Mouse (Mus musculus) heart, embryonic 16.5 days (tissue): ENCODE data around the gene Ubr3. TPM values are rescaled to one million over a fixed set of nuclear protein-coding genes. Genes with fewer than 3 reads are reported as not detected.

Source experiments
- ATAC-seq: fragments of 200-750 bp; cut with Nextera tagmentation; replicated peaks from 2 replicates; pipeline ENCODE4 v1.8.0; 2017; ENCODE audit warnings: moderate number of reproducible peaks; ENCODE audit not compliant: insufficient read depth, low FRiP score; ENCODE audit errors: extremely low read depth
- H3K27ac ChIP-seq: fragments of 300-500 bp; sonication (generic); 2 replicates; pipeline ENCODE4 v1.5.1; 2014; ENCODE audit warnings: mild to moderate bottlenecking, low read length, control low read depth, moderate library complexity
- H3K27me3 ChIP-seq: fragments of 300-500 bp; sonication (generic); 2 replicates; pipeline ENCODE4 v1.6.1; 2014; ENCODE audit warnings: low read length, mixed read lengths; ENCODE audit not compliant: control insufficient read depth, insufficient read depth
- H3K36me3 ChIP-seq: fragments of 300-500 bp; sonication (generic); 2 replicates; pipeline ENCODE4 v1.6.1; 2014; ENCODE audit not compliant: control insufficient read depth, insufficient read depth
- H3K4me1 ChIP-seq: fragments of 300-500 bp; sonication (generic); 2 replicates; pipeline ENCODE4 v1.6.1; 2014; ENCODE audit warnings: low read length, mixed read lengths; ENCODE audit not compliant: control insufficient read depth, insufficient read depth
- H3K4me2 ChIP-seq: fragments of 300-500 bp; sonication (generic); 2 replicates; pipeline ENCODE4 v1.6.1; 2014; ENCODE audit warnings: low read depth, mild to moderate bottlenecking, control low read depth, low read length
- H3K4me3 ChIP-seq: fragments of 300-500 bp; sonication (generic); 2 replicates; pipeline ENCODE4 v1.5.1; 2014; ENCODE audit warnings: mild to moderate bottlenecking, control low read depth, low read length
- H3K9ac ChIP-seq: fragments of 300-500 bp; sonication (generic); 2 replicates; pipeline ENCODE4 v1.6.1; 2014; ENCODE audit warnings: low read length, control low read depth
- H3K9me3 ChIP-seq: fragments of 300-500 bp; sonication (generic); replicated peaks from 2 replicates; pipeline ENCODE4 v1.6.1; 2016; ENCODE audit warnings: low read length; ENCODE audit not compliant: control insufficient read depth
- WGBS: fragments of 180-500 bp; shearing (Covaris S2); extraction: QIAGEN DNeasy Blood & Tissue Kit; methylation state at CpG from one replicate; pipeline ENCODE4 v1.1.7; 2014; 5-methylcytosine and 5-hydroxymethylcytosine counted together
- polyA plus RNA-seq: library from polyadenylated mRNA; unstranded; fragments of >200 nt; fragmentation: Nextera tagmentation; extraction: Ambion mirVana; gene quantifications from 2 replicates; pipeline ENCODE4 v1.2.1, GENCODE M21; 2015

Gene Ubr3
- polyA plus RNA-seq, result 10.5 and 11.1 TPM in 2 replicates

DNA sequence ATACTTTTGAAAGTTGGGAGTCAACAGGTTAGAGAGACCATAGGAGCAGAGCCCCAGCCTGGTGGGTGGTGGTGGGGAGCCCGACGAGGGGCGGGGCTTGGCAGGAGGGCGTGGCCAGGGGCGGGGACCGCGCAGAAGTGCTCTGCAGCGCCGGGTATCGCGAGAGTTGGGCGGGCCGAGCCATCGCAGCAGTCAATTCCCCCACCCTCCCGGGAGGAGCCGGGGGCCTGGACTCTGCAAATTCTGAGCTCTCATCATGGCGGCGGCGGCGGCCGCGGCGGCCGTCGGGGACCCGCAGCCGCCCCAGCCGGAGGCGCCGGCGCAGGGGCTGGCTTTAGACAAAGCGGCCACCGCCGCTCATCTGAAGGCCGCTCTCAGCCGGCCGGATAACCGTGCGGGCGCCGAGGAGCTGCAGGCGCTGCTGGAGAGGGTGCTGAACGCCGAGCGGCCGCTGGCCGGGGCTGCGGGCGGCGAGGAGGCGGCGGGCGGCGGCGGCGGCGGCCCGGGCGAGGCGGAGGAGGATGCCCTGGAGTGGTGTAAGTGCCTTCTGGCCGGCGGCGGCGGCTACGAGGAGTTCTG, at the start of gene Ubr3:
Gene Ubr3, plus strand, starts transcription at position 208 of the 579 bp plus-strand sequence.
- Histone ChIP-seq H3K4me3 (peak within 1 kb of the TSS; percentile 97), H3K9ac (peak within 1 kb of the TSS; percentile 100), H3K27ac (peak within 1 kb of the TSS; percentile 96), H3K4me2 (peak within 1 kb of the TSS; percentile 85), H3K27me3 (no peaks in the 10 kb centered on the region), H3K9me3 (no peaks in the 10 kb centered on the region), H3K4me1 (peaks cover 6% of the 10 kb centered on the region), H3K36me3 (no peaks in the 10 kb centered on the region)
- ATAC-seq, result peak; percentile 98
- WGBS, result 0% methylated on average over 48 of the region's 65 CpGs

DNA sequence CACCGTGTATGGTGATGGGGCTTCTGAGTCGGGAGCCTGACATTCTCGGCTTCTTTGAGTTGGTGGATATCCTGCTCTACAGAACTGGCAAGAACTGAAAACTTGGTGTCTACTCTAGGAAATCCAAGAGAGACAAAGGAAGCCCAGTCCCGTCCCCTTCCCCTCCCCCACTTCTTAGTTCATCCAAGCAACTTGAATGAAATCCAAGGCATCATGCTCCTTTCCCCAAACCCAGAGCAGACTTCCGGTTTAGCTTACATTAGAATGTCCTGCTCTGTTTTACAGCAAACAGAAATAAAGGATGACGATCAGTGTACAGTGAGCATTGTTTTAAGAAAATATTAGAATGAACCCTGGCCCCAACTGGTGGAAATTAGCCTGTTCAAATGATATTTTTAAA, 47.8 kb upstream of the Ubr3 start:
- Histone ChIP-seq H3K27ac (peak overlapping the region; percentile 62), H3K4me2 (no peak overlapping the region), H3K4me3 (no peak overlapping the region), H3K9ac (no peak overlapping the region), H3K27me3 (no peaks in the 10 kb centered on the region), H3K36me3 (no peaks in the 10 kb centered on the region), H3K9me3 (no peaks in the 10 kb centered on the region), H3K4me1 (no peaks in the 10 kb centered on the region)
- WGBS, result 59% methylated on average over 6 of the region's 6 CpGs
- peak; percentile 65; the same call in 1 of the 2 replicates for ATAC-seq

GRCm38 (mm10) chr2:69851427-69852058, 45.5 kb upstream of the Ubr3 start:
- H3K9me3 ChIP-seq, result no peaks in the 10 kb centered on the region
- no peak overlapping the region for H3K4me3 ChIP-seq
- H3K36me3 ChIP-seq, result no peaks in the 10 kb centered on the region
- no peak overlapping the region for H3K4me2 ChIP-seq
- no peak overlapping the region for H3K27ac ChIP-seq
- no peaks in the 10 kb centered on the region for H3K4me1 ChIP-seq
- no peak for ATAC-seq
- 70% methylated on average over 2 of the region's 2 CpGs for WGBS
- no peaks in the 10 kb centered on the region for H3K27me3 ChIP-seq
- H3K9ac ChIP-seq, result no peak overlapping the region

GRCm38 (mm10) chr2:69856392-69856791, 40.7 kb upstream of the Ubr3 start:
- Histone ChIP-seq H3K9me3 (no peaks in the 10 kb centered on the region), H3K27me3 (no peaks in the 10 kb centered on the region), H3K4me1 (no peaks in the 10 kb centered on the region), H3K4me2 (no peak overlapping the region), H3K9ac (no peak overlapping the region), H3K4me3 (no peak overlapping the region), H3K27ac (no peak overlapping the region), H3K36me3 (no peaks in the 10 kb centered on the region)
- WGBS, result 26% methylated on average over 8 of the region's 8 CpGs
- ATAC-seq, result no peak

- Histone ChIP-seq H3K4me1 (peaks cover 5% of the 10 kb centered on the region), H3K27ac (no peak overlapping the region), H3K36me3 (no peaks in the 10 kb centered on the region), H3K4me3 (no peak overlapping the region), H3K4me2 (no peak overlapping the region), H3K9ac (no peak overlapping the region), H3K9me3 (no peaks in the 10 kb centered on the region), H3K27me3 (no peaks in the 10 kb centered on the region)
- ATAC-seq, result no peak
- 73% methylated on average over 1 of the region's 1 CpGs for WGBS
Observed at GRCm38 (mm10) chr2:69857882-69858281, 39.2 kb upstream of the Ubr3 start.

GRCm38 (mm10) chr2:69860972-69861452, 36.0 kb upstream of the Ubr3 start:
- ATAC-seq, result peak; percentile 34; the same call in 1 of the 2 replicates
- Histone ChIP-seq H3K4me1 (peaks cover 7% of the 10 kb centered on the region), H3K27me3 (no peaks in the 10 kb centered on the region), H3K9ac (peak overlapping the region; percentile 88), H3K27ac (peak overlapping the region; percentile 92), H3K4me2 (peak overlapping the region; percentile 75), H3K9me3 (no peaks in the 10 kb centered on the region), H3K36me3 (no peaks in the 10 kb centered on the region), H3K4me3 (peak overlapping the region; percentile 73)
- WGBS, result 7% methylated on average over 13 of the region's 13 CpGs

DNA sequence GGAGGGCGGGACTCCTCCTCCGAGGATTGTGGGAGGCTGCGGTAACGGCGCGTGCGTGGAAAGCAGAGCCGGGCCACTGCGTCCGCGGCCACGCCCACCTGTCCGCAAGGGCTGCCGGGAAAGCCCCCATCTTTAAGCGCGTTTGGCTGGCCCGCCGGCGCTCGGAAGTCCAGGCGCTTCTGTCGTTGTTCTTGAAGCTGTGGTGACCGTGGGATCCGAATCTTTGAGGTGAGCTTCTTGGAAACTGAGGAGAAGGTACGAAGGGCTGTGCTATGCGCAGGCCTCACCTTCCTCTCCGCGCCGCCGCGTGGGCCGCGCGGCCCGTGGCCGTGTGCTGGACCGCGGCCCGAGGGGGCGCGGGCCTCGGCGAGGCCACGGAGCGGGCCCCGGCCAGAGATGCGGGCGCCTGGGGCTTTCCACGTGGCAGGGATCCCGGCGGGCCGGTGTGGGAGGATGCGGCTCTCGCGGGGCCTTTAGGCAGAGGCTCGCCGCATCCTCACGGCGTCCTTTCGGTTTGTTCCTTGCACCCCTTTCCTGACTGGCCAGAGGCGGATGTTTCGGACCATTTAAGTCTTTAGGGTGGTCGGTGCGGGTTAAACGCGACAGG, 35.5 kb upstream of the Ubr3 start, which contains the start of gene Ssb:
Gene Ssb, plus strand, starts transcription at position 78 of the 607 bp plus-strand sequence.
- H3K9me3 ChIP-seq, result no peaks in the 10 kb centered on the region
- WGBS, result under 1% methylated on average over 66 of the region's 66 CpGs
- H3K9ac ChIP-seq, result peak within 1 kb of the TSS; percentile 88
- H3K4me2 ChIP-seq, result peak within 1 kb of the TSS; percentile 76
- H3K27ac ChIP-seq, result peak within 1 kb of the TSS; percentile 92
- peak within 1 kb of the TSS; percentile 73 for H3K4me3 ChIP-seq
- peak; percentile 96 for ATAC-seq
- 0 out of 2 replicates have a peak, but pooled peaks cover 3% of the 10 kb centered on the region for H3K36me3 ChIP-seq
- peaks cover 7% of the 10 kb centered on the region for H3K4me1 ChIP-seq
- H3K27me3 ChIP-seq, result no peaks in the 10 kb centered on the region

DNA sequence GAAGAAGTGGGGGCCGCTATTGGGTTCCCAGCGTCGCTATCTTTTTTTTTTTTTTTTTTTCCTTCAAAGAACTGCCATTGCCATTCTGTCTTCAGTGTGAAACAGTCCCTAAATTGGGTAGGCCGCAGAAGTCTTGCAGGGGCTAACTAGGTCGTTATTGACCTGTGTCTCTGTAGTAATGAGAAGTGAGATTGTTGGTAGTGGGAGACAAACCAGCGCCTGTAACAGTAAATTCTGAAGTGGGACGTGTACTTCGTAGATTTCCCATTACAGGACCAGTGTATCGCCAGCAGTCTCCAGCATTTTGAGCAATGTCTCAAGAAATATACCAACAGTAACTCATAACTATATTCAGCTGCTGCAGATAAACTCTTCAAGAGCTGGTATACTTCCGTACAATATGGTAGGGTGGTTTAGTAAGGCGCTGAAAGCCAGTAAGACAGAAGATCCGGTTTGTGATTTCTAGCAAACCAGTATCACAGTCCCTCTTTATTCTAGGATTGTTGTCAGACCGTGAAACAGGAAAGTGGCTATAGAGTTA, 34.9 kb upstream of the Ubr3 start:
- ATAC-seq, result no peak
- peak overlapping the region; percentile 73 for H3K4me3 ChIP-seq
- H3K9me3 ChIP-seq, result no peaks in the 10 kb centered on the region
- under 1% methylated on average over 13 of the region's 13 CpGs for WGBS
- peak overlapping the region; percentile 76 for H3K4me2 ChIP-seq
- peaks cover 7% of the 10 kb centered on the region for H3K4me1 ChIP-seq
- peak overlapping the region; percentile 92 for H3K27ac ChIP-seq
- H3K36me3 ChIP-seq, result peaks cover 6% of the 10 kb centered on the region; the same call in 1 of the 2 replicates
- peak overlapping the region; percentile 88 for H3K9ac ChIP-seq
- H3K27me3 ChIP-seq, result no peaks in the 10 kb centered on the region
